Mouse (Mus musculus) midbrain, embryonic 13.5 days (tissue): ENCODE measurements at regions not wholly inside any gene's neighbourhood (a gene's known extent, or its start where the extent isn't known, plus 50 kb on each side); places are given as distances from the start of the nearest gene placed in this dataset.

ENCODE experiments used
- ATAC-seq: fragments of 200-750 bp; cut with Nextera tagmentation; 2 replicates; pipeline ENCODE4 v1.8.0; 2017; ENCODE audit warnings: mild to moderate bottlenecking, moderate TSS enrichment, moderate library complexity
- H3K27ac ChIP-seq: fragments of 300-500 bp; sonication (generic); 2 replicates; pipeline ENCODE4 v1.5.1; 2015; ENCODE audit warnings: inconsistent platforms, mild to moderate bottlenecking, moderate library complexity
- H3K27me3 ChIP-seq: fragments of 300-500 bp; sonication (generic); 2 replicates; pipeline ENCODE4 v1.6.1; 2015; ENCODE audit warnings: mild to moderate bottlenecking, inconsistent platforms
- H3K36me3 ChIP-seq: fragments of 300-500 bp; sonication (generic); 2 replicates; pipeline ENCODE4 v1.6.1; 2015; ENCODE audit warnings: mild to moderate bottlenecking, inconsistent platforms
- H3K4me1 ChIP-seq: fragments of 300-500 bp; sonication (generic); replicated peaks from 2 replicates; pipeline ENCODE4 v1.6.1; 2015; ENCODE audit warnings: inconsistent platforms
- H3K4me2 ChIP-seq: fragments of 300-500 bp; sonication (generic); replicated peaks from 2 replicates; pipeline ENCODE4 v1.6.1; 2015; ENCODE audit warnings: moderate library complexity, mild to moderate bottlenecking, inconsistent platforms
- H3K4me3 ChIP-seq: fragments of 300-500 bp; sonication (generic); replicated peaks from 2 replicates; pipeline ENCODE4 v1.5.1; 2015; ENCODE audit warnings: mild to moderate bottlenecking, inconsistent platforms
- H3K9ac ChIP-seq: fragments of 300-500 bp; sonication (generic); replicated peaks from 2 replicates; pipeline ENCODE4 v1.6.1; 2015; ENCODE audit warnings: mild to moderate bottlenecking, inconsistent platforms
- H3K9me3 ChIP-seq: fragments of 300-500 bp; sonication (generic); 2 replicates; pipeline ENCODE4 v1.6.1; 2016; ENCODE audit warnings: mild to moderate bottlenecking, inconsistent platforms
- WGBS: fragments of 180-500 bp; shearing (Covaris S2); methylation state at CpG from one replicate; pipeline ENCODE4 v1.1.7; 2015; 5-methylcytosine and 5-hydroxymethylcytosine counted together

DNA sequence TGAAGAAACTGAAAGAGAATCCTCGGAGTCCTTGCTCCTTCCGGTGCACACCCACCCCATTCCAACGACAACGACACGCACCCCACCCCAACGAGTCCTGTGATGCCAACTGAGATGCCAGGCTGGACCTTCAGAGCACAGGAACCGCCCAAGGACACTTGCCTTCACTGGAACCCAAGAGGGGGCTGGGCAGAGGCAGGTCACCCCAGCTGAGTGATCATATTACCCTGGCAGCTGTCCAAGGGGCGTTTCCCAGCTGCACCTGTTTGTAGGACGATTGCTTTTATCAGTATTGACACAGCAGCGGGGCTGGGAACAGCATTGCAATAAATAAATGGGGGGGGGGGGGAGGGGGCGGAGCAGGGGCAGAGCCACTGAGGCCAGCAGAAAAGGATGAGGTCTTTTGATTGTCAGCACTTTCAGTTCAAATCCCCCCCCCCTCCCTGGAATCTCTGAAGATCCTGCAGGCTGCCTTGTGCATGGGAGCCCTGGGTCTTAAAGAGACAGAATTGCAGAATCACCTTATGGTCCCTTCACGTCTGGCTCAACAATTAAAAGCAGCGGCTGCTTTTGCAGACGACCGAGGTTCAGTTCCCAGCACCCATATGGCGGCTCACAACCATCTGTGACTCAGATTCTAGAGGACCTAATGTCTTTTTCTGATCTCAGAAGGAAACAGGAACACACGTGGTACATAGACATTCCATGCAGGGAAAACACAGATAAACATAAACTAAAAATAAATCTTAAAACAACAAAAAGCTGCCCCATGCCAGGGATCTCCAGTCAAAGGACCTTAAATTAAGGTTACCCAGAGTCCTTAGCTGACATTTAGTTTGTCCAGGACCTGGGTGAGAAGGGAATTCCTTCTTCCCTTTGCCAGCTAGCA, 52.0 kb upstream of the Pim1 start:
- Histone ChIP-seq H3K4me3 (no peak overlapping the region), H3K4me2 (peak overlapping the region; percentile 9; the same call in 1 of the 2 replicates), H3K27ac (peak overlapping the region; percentile 90; the same call in 1 of the 2 replicates), H3K9ac (no peak overlapping the region), H3K27me3 (no peaks in the 10 kb centered on the region), H3K36me3 (no peaks in the 10 kb centered on the region), H3K9me3 (no peaks in the 10 kb centered on the region), H3K4me1 (peaks cover 32% of the 10 kb centered on the region)
- ATAC-seq, result no peak
- 22% methylated on average over 16 of the region's 17 CpGs for WGBS

DNA sequence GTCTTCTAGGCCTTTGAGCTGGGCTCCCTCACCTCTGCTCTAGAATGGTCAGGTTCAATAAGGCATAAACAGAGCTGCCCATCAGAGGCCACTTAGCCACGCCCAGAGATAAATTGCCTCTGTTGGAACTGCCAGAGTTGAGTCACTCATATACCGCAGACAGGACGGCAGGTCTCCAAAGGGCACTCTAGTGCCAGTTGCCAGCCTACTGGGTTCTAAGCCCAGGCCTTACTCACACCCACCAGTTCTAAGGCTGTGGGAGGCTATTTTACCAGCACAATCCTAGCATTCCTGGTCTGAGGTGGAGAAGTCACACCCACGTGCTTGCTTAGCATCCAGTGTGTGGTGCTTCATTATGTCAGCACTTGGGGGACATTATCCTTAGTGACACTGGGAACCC, 50.6 kb upstream of the Pim1 start:
- no peak overlapping the region for H3K9ac ChIP-seq
- no peak overlapping the region for H3K4me3 ChIP-seq
- H3K4me1 ChIP-seq, result peaks cover 28% of the 10 kb centered on the region
- ATAC-seq, result no peak
- H3K27me3 ChIP-seq, result no peaks in the 10 kb centered on the region
- WGBS, result 83% methylated on average over 4 of the region's 4 CpGs
- no peak overlapping the region for H3K27ac ChIP-seq
- no peaks in the 10 kb centered on the region for H3K36me3 ChIP-seq
- no peak overlapping the region for H3K4me2 ChIP-seq
- H3K9me3 ChIP-seq, result no peaks in the 10 kb centered on the region

DNA sequence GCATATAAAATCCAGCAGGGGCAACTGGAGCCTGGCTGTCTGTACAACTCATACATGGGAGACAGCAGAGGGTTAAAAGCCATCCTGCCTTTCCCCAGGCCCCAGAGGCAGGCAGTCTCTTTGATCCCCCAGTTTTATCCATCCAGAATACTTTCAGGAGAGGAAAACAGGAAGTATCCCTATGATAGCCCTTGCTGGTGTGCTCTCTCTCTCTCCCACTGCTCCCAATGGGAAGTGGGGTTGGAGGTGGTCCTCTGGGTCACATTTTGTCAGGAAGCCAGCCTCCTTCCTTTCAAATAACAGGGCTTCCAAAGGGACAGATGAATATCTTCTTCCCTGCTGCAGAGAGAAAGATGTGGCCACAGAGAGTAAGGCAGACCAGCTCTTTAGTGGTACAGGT, 50.1 kb upstream of the Pim1 start:
- Histone ChIP-seq H3K4me1 (peaks cover 30% of the 10 kb centered on the region), H3K36me3 (no peaks in the 10 kb centered on the region), H3K27me3 (no peaks in the 10 kb centered on the region), H3K4me3 (no peak overlapping the region), H3K9me3 (no peaks in the 10 kb centered on the region), H3K9ac (no peak overlapping the region), H3K27ac (no peak overlapping the region), H3K4me2 (no peak overlapping the region)
- ATAC-seq, result no peak
